Mouse (Mus musculus) layer of hippocampus, postnatal 14 days (tissue): ENCODE measurements around the gene Cwc25. TPM values are rescaled to one million over a fixed set of nuclear protein-coding genes. Genes with fewer than 3 reads are reported as not detected.

Experiments used
- DNase-seq, 2 experiments: peaks; one replicate each; pipeline ENCODE4 v3.0.0; 2021 to 2022; ENCODE audit warnings: low spot score in 2 of 2, mixed read lengths in 1 of 2
- long read RNA-seq, 2 experiments: library from polyadenylated mRNA; stranded (forward); transcript quantifications; one replicate each; pipeline ENCODE4 v2.0.0; 2021
- total RNA-seq, 2 experiments: library from RNA; stranded (reverse); gene quantifications; 2 replicates each; pipeline ENCODE4 v1.2.3; 2021

Gene Cwc25
- 10 to 100 TPM; 21.3 to 21.4 TPM for total RNA-seq
- long read RNA-seq, experiment 1, transcript Cwc25-201 (10 exons, 3,105 nt): major isoform, 14 of 18 reads
- long read RNA-seq, experiment 1, partial matches to known transcripts: 3 of 18 reads
- long read RNA-seq, experiment 1, other reads (novel, unspliced or antisense): 1 of 18 reads
- long read RNA-seq, experiment 2, transcript Cwc25-201 (10 exons, 3,105 nt): major isoform, 12 of 14 reads
- long read RNA-seq, experiment 2, partial matches to known transcripts: 1 of 14 reads
- long read RNA-seq, experiment 2, other reads (novel, unspliced or antisense): 1 of 14 reads

DNA sequence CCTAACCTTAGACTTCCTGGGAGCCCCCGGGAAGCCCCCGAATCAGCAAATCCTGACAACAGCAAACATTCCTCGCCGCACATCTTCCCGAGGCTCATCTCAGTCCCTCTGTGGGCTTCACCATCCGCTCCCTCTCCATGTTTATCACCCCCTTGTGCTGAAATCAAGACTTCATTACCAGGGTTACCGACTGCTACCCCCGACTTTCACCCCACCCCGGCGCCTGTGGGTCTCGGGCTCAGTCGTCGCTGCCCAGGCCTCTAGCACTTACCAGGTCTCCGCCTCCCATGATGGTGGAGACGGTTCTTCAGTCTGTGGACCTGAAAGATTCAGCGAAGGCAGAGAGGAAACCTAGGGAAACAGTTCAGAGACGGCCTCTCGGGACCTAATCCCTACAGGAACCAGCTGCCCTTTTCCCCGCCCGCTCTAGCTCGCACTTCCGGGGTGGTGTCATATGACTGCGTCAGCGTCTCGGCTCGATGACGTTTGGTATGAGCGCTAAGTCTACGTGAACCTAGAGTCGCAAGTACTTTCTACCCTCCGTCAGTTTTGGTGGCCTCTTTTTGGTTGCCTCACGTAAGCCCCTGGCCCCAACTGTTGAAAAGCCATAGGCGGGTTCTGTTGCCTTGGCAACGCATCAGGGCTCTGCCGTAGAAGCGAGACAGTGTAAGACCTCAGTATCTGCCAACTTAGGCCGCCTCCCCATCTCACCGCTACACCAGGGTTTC, at the start of gene Cwc25:
TSS of gene Cwc25 (minus strand) at position 403 of the 728 bp plus-strand sequence.
- DNase-seq: peak; percentile 95 to 97

DNA sequence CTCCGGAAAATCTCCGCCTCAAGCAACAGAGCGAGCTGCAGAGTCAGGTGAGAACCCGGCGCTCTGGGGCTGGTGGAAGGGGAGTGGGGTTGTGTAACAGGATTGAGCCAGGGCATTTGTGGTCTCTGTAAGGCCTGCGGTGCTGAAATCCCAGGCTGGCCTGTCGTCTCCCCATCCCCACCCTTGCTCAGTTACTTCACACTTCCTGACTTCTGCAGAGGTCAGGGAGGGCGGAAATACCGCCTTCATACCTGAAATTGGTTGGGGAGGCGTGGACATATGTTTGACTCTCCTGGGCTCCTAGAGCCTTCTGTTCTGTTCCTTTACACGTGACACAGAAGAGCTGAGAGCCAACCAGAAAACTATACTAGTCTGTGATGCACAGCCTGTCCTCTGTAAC, 49.4 kb upstream of the Cwc25 start:
- no peak for DNase-seq

GRCm38 (mm10) chr11:97813746-97814515, 47.6 kb upstream of the Cwc25 start:
- DNase-seq: no peak

- no peak for DNase-seq
Measured at GRCm38 (mm10) chr11:97813085-97813484, 46.7 kb upstream of the Cwc25 start.

DNA sequence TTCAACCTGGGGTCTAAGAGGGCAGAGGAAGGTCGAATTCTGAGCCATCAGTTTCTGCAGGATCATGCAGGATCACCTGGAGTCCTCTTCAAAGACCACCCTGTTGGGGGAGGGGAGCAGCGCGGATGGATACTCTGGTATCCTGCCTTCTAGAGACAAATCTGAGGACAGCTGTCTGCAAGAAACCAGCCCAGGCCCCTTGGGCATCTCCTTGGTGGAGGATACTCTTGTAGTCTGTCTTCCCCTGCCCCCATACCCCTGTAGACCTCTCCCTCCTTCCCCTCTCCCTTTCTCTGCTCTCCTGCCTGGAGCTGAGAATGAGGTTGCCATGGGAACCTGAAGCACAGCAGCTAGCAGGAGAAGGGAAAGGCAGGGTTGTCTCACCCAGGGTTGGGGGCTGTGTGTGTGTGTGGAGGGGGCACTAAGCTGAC, 46.1 kb upstream of the Cwc25 start:
- DNase-seq: peak in 1 of 2 experiments; percentile 63

DNA sequence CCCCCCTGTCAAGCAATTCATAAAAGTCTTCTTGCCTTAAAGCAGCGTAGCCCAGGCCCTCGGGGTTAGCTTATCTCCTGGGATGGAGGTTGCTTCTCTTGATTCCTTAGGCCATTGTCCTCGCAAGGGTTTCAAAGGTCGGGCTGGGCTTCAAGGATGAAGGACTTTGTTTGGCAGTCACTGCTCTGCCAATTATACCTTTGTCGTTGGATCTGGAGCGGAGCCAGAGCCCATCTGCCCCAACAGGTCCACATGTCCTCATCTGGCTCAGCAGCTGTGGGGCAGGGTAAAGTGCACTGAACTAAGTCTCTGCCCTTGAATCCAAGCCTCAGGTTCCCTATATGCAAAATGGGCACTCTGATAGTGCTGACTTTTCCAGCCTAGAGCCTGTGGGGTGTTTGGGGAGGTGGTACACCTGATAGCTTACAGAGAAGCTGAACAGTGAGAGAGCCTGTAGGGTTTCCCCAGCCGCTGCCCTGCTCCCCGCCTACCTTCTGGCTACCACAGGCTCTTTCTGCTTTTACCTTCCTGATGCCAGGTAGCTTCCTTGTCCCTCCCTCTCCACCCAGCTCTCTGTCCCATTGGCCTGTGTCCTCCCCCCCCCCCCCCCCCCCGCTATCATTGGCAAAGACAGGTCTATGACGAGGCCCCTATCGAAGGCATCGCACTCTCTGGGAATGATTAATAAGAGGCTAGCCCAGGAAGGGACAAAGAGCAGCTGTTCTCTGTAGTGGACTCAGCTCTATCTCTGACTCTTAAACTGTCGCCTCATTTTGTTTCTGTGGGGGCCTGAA, 45.4 kb upstream of the Cwc25 start:
- DNase-seq: no peak

DNA sequence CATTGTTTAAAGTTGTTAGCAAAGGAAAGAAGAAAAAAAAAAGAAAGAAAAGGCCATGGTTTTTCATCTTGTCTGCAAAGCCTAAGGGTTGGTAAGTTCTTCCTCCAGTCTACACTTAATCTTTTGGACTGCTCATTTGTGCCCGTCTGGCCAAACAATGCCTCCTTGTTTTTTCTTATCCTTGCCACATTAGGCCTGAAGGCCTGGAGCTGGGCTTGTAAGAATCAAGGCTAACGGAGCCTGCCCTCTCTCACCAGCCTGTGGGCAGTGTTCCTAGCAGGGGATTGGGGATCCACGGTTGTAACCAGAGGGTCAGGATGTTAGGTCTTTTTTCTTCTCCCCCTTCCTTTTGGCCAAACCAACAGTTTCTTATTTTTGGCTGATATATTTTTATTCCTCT, 44.6 kb upstream of the Cwc25 start:
- DNase-seq: no peak

DNA sequence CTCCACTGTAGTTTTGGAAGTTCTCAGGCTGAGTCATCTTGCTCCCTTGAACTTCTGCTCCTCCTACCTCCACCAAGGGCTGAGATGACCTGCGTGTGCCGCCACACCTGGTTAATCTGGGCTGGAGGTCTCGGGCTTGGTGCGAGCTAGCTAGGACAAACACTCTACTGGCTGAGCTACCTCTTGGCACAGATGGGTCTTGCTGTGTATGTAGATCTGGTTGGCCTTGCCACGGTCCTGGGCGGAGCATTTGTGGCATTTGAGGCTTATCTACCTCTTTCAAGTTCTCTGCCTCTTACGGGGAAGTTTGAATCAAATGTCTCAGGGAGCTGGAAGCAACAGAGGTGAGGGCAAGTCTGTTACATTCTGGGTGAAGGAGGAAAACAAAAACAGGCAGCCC, 44.0 kb upstream of the Cwc25 start:
- no peak for DNase-seq

- no peak for DNase-seq
Measured at GRCm38 (mm10) chr11:97809235-97810121, 43.1 kb upstream of the Cwc25 start.

DNA sequence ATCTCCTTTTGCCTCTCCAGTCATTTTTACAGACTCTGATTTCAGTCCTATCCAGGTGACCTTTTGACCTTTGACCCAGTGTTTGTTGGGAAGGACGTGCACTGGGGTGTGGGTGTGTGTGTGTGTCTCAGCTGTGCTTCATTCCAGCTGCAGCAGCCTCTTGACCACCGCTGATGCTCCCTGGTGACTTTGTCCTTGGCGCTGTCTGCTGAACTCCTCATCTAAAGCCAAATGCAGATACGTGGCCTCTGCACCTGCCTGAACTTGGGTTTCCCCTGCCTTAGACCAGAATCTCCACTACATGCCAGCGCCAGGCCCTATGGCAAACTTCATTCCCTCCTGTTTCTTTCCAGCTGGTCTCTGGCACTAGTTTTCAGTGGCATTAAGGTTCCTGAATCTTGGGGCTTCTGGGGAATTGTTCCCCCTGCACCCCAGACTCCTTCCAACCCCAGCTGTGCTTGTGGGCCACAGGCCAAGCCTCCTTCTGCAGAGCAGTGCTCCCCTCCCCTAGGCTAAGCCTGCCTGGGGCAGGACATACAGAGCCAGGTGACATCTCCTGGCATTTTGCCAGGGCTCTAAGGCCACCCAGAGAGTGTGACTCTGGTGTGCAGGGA, 42.4 kb upstream of the Cwc25 start:
- no peak for DNase-seq

- no peak for DNase-seq
Measured at GRCm38 (mm10) chr11:97808093-97808492, 41.7 kb upstream of the Cwc25 start.

DNA sequence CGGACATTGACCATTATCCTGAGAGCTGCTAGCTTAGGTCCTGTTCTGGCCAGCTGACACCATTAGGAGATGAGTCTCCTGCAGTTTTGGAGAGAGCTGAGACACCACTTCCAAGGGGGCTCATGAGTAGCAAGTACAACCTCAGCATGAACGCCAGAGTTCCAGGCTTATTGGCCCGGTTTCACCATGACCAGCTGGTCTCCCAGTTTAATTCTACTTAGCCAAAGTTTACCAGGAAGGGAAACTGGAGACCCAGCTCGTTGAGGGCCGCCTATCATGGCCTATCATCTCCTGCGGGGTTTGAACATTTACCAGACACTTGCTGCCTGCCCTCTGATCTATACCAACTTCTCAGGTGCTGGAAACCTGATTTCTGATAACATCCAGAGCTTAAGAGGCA, 41.3 kb upstream of the Cwc25 start:
- DNase-seq: no peak

DNA sequence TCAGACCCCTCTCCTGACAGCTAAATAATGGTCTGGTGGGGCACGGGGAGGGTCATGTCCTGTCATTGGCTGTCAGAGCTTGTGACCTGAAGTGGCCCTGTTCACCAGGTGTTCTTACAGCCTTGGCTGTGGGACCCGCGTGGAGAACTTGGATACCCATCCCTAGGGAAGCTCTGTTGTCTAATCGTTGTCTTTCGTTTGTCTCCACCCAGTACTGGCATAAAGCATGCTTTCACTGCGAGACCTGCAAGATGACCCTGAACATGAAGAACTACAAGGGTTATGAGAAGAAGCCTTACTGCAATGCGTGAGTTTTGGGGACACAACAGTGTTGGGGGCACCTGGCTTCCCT, 40.2 kb upstream of the Cwc25 start:
- no peak for DNase-seq

DNA sequence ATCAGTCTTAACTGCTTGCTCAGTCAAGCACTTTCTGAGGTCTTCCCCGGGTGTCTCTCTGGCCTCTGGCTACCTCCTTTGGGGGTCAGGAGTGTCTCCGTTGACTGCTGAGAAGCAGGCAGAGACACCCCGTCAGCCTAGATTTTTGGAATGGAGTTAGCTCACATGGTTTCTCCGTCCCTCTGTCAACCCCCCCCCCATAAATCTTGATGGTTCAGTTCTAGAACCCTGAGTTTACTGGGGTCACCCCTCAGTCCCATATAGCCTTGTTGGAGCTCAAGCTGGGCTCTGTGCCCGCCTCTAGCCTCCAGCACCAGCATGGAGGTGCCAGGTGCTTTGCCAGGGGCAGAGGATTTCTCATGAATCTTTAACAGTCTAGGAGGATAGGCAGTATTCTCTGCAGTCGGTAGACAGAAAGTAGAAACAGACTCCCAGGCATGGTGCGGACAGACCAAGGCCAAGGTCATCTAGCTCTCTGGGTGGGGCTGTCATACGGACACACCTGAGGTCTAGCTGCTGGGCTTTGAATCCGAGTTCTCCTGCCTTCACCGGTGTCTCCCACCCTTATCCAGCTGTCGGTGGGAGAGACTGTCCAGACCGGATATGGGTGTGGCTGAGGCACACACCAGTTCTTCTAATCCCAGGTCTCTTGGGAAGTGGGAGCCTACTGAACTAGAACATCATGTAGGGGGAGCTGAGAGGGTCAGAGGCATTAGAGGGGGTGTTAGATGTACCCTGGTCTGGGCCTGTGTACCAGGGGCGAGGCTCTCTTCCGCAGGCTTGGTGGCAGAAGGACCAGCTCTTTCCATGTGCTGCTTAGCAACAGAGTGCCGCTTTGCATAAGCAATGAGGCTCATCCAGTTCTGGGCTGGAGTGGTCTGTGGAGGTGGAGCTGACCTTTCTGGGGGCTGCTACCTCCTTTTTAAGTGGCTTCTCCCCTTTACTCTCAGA, 39.6 kb upstream of the Cwc25 start:
- DNase-seq: no peak

DNA sequence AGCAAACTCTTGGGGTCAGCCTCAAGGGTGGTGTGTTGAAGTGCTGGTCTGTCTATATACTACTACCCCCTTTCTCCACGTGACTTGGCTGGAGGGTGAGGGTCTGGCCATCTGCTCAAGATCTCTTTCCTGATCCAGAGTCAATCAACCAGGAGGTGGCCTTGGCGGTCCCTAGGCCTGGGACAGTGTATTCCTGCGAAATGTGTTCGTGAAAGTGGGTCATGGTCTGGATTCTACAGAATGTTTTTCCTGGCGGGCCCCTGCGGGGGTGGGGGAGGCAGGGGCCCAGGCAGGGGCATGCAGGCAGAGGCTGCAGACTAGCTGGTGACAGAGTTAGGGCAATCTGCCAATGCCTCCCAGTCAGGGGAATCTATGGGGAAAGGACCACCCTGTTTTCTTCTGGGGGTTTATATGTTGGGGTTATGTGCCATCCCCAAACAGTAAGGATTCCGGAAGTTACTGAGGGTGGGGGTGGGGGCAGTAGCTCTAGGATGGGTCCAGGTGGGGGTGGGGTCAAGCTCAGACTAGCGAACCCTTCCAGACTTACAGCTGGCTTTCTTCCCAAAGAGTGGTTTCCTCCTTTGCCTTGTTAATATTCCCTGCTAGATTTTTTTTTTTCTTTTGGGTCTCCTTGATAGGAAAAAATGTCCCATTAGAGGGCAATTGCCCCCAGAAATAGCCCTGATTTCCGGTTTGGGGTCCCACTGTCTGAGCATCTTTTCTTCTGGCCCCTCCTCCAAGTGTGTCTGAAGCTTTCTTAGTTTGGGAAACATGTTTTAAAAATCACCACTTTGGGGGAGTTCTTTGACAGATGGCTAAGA, 38.7 kb upstream of the Cwc25 start:
- DNase-seq: no peak

DNA sequence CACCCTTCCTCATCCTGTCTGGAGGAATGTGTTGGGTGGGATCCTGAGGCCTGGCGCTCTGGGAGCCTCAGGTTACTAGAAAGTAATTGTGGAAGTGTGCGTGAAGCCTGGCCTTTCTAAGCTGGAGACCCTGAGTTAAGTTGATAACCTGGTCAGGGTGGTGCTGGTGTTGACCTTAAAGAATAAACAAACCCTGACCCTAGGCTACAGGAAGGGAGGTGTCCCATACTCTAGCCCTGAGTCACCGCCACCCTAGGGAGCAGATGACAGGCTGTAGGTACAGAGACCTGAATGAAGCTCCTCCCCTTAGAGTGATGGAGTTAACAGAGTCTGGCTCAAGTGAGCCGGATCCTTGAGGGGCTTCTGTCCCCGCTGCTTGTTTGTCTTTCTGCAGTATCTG, 37.5 kb upstream of the Cwc25 start:
- no peak for DNase-seq

GRCm38 (mm10) chr11:97802495-97802894, 36.1 kb upstream of the Cwc25 start:
- no peak for DNase-seq

- DNase-seq: no peak
Measured at GRCm38 (mm10) chr11:97802194-97802470, 35.8 kb upstream of the Cwc25 start.
